Mouse (Mus musculus) lung, adult 2 months (tissue): ENCODE measurements around the gene Kctd12. TPM values are rescaled to one million over a fixed set of nuclear protein-coding genes. Genes with fewer than 3 reads are reported as not detected.

ENCODE experiments used
- DNase-seq: peaks from one replicate; pipeline ENCODE4 v3.0.0; 2022
- H3K4me1 ChIP-seq: fragments of 200-500 bp; 2 replicates; pipeline ENCODE4 v1.6.1; 2011; ENCODE audit warnings: low read length; ENCODE audit not compliant: control insufficient read depth, insufficient read depth
- H3K4me3 ChIP-seq: fragments of 200-500 bp; replicated peaks from 2 replicates; pipeline ENCODE3; 2011; ENCODE audit warnings: low read depth, mild to moderate bottlenecking, control low read depth, low read length; ENCODE audit errors: extremely low read depth
- CTCF ChIP-seq: fragments of 200-500 bp; IDR thresholded peaks from 2 replicates; pipeline ENCODE4 v1.5.1; 2011; ENCODE audit warnings: mild to moderate bottlenecking, low read length, control low read depth; ENCODE audit not compliant: insufficient read depth
- POLR2A ChIP-seq: fragments of 200-500 bp; IDR thresholded peaks from 2 replicates; pipeline ENCODE4 v1.6.1; 2011; ENCODE audit warnings: low read depth, mild to moderate bottlenecking, control low read depth, low read length, borderline replicate concordance; ENCODE audit errors: extremely low read depth
- WGBS: fragments of 180-500 bp; shearing (Covaris S2); methylation state at CpG from one replicate; pipeline ENCODE4 v1.1.7; 2018; 5-methylcytosine and 5-hydroxymethylcytosine counted together
- polyA plus RNA-seq: library from polyadenylated mRNA; depleted of rRNA; stranded (reverse); fragments of >200 nt; gene quantifications from 2 replicates; pipeline ENCODE4 v1.2.3, GENCODE M21; 2012; rRNA removed

The Kctd12 gene
- polyA plus RNA-seq, 1 experiment: 25.9 TPM

- no peak for TF ChIP-seq POLR2A
- WGBS: 71% methylated on average over 3 of the region's 3 CpGs
- no peaks in the 10 kb centered on the region for H3K4me1 ChIP-seq
- no peak for DNase-seq
- no peak overlapping the region for H3K4me3 ChIP-seq
These were observed 52.9 kb downstream of the Kctd12 start for GRCm38 (mm10) chr14:102929545-102929944.

GRCm38 (mm10) chr14:102927847-102928466 is 54.5 kb downstream of the Kctd12 start:
- Histone ChIP-seq H3K4me1 (no peaks in the 10 kb centered on the region), H3K4me3 (no peak overlapping the region)
- WGBS: 89% methylated on average over 5 of the region's 5 CpGs
- DNase-seq: no peak
- TF ChIP-seq CTCF: no peak

Other genes with a start within 250 kb of the Kctd12 start
- gene Acod1, start 64.3 kb upstream of the Kctd12 start, polyA plus RNA-seq: 0.03 and 0.15 TPM in 2 replicates
- gene Cln5, start 87.6 kb upstream of the Kctd12 start, polyA plus RNA-seq: 26.1 and 26.9 TPM in 2 replicates
- gene Fbxl3, start 116.9 kb upstream of the Kctd12 start, polyA plus RNA-seq: 82.7 and 123 TPM in 2 replicates